Mouse (Mus musculus) left cerebral cortex, adult 18-20 months (tissue): ENCODE data around the gene Ptn. TPM values are rescaled to one million over a fixed set of nuclear protein-coding genes. Genes with fewer than 3 reads are reported as not detected.

ENCODE experiments used
- DNase-seq, 2 experiments: peaks; one replicate each; pipeline ENCODE4 v3.0.0; 2021 to 2022; ENCODE audit warnings: low spot score in 2 of 2, mixed read lengths in 1 of 2
- long read RNA-seq, 2 experiments: library from polyadenylated mRNA; stranded (forward); transcript quantifications; one replicate each; pipeline ENCODE4 v2.0.0; 2021
- total RNA-seq, 2 experiments: library from RNA; stranded (reverse); gene quantifications; 2 replicates each; pipeline ENCODE4 v1.2.3; 2021

Gene Ptn
- total RNA-seq: 100 to 1,000 TPM; 362 to 387 TPM
- long read RNA-seq, experiment 1, transcript Ptn-201 (5 exons, 1,614 nt): major isoform, 535 of 570 reads
- long read RNA-seq, experiment 1, partial matches to known transcripts: 12 of 570 reads
- long read RNA-seq, experiment 1, other reads (novel, unspliced or antisense): 22 of 570 reads
- long read RNA-seq, experiment 2, transcript Ptn-201 (5 exons, 1,614 nt): major isoform, 362 of 384 reads
- long read RNA-seq, experiment 2, partial matches to known transcripts: 14 of 384 reads
- long read RNA-seq, experiment 2, other reads (novel, unspliced or antisense): 8 of 384 reads

DNA sequence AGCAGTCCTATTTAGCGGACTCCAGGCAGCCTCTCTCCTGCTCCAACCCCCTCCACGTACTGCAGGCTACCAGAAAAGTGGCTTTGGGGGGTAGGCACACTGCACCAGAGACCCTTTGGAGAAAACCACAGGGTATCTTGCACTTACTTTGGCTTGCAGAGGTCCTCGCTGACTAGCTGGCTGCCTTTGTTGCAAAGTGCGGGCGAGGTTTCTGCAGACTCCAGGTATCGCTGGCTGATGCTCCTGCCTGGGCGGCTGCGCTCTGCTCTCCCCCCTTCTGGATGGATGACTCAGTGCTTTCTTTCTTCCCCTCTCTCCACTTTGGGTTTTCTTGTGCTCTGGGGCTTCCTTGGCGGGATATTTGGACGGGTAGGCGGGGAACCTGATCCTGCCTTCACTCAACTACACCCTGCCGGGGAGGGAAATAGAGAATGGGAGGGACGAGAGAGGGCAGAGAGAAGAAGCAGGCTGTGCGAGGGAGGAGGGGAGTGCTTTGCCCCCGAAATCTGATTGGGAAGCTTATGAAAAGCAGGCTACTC, at the start of gene Ptn:
Gene Ptn (minus strand): TSS at position 474 of the 539 bp plus-strand sequence.
- peak; percentile 67 to 79 for DNase-seq

DNA sequence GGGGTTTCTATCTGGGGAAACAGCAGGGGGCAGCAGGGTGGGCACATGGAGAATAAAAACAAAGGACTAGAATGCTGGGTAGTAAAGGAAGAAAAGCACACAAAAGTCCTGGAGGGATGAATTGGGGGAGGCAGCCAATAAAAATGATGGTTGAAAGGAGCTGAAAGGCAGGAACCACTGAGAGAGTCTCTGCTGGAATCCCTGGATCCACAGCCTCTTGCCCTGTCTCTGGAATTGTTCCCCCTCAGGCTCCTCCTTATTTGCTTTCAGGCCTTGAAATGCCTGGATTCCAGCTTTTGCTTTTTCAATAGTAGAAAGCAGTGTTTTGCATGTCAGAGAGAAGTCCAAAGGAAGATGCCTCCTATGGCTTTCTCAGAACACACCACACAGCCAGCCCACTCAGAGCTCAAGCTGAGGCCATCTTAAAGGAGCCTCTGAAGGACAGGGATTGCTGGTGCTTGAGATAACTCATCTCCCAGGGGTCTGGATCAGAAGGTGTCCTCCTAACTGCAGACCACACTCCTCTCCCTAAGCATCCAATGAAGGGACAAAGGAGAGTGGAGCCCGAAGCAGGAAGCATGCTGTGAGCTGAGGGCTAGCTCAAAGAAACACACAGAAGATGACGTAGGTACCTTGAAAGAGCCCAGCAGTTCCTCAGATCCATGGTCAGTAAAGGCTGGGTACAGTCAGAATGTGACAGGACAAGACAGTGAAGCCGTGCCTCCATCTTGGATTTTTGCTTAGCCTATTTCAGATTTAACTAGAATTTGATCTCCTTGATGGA, 48.4 kb upstream of the Ptn start:
- DNase-seq: no peak

DNA sequence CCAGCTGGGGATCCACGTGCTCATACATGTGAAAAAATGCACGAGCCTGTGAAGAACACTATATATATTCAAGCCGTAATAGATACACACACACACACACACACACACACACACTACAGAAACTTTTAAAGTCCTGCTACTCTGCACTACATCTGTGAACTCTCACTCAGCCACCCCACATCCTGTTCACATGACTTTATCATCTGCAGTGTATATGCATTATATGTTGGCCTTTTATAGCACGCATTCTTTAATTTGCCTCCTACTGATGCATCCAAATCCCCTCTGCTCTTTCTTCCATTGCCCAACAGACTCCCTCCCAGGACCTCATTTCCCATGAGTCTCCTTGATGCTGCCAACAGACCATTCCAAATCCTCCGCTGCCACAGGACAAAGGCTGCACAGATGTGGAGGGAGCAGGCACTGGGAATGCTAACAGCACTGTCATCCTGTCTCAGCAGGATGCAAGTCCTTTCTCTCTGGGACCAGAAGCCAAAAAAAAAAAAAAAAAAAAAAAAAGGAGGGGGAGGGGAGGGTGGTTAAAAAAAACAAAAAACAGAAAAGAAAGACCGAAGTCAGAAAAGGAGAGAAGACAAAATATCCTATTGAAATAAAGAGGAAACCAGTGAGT, 47.7 kb upstream of the Ptn start:
- no peak for DNase-seq

DNA sequence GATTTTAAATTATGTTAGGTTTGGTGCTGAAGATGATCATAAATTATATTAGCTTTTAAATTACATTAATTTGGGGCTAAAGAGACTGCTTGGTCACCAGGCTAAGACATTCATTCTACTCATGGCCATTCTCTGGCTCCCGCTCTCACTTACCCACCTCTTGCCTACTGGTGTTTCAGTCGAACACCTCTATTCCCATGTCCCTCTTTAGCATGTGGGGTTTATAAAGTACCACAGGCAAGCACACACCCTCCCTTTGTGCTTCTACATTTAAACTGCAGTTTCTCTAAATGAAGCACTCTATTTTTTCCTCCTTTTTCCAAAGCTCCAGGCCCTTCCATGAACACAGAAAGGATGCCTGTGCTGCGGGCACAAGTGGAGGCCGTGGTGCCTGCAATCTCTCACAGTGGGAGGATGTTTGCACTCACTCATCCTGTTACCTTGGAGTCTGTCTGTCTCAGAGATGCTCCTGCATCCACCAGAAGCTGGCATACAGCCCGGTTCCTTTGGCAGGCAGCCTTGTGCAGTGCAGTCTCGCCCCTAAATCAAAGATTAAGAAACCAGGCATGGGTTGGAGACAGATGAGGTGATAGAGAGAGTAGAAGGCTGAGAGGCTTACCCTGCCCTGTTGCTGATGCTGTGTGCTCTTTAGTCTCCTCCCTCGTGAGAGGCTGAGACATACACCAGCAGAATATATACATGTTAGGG, 40.6 kb upstream of the Ptn start:
- DNase-seq: peak; percentile 89 to 90

DNA sequence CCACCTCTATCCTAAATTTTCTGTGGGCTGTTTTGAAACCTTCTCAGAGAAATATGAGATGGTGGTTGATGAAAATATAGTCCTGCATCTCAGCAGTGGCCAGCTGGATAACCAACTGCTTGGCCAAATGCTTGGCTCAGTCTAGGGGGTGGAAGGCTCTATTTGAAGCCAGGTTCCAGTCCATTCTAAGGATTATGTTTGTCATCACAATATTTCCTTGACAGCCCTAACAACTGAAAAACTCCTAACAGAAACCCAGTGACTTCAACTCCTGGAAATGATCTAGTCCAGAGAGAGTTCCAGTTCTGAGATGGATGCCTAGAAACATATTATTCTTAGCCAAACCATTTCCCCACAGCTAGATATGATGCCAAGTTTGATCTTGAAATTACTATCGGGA, 35.3 kb upstream of the Ptn start:
- no peak for DNase-seq

DNA sequence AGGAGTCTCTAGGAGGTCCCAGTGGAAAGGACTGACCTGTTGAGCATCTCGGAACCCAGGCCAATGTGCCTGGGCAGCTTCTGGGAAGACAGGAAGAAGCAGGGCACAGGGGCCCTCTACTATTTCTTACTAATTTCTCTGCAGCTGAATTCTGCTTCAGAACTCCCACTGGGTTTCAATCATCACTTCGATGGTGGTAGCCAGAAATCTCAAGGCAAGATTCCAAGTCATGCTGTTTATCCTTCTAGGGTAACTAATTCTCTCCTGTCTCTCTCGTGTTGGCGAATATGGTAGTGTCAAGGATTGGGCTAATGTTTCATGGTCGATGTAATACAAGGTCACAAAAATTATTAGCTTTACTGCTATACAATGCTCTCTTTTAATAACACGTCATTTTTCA, 34.2 kb upstream of the Ptn start:
- DNase-seq: no peak

DNA sequence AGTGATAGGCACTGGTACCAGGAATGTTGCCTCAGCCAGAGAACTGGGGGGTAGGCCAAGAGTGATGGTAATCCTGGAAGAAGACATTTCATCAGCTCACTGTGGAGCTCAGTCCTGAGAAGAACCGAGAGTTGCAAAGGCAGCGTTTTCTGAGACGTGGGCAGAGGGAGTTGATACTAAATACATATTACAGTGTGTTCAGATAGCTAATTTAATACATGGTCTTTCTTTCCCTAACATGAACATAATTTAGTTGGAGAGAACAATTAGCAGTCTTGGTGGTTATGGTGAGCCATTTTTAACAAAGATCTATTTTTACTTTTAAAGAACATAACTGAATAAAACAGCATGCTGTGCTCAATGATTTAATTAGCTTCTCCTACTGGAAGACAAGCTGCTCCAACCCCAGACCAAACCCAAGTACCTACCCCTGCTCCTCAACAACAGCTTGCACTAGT, 33.0 kb upstream of the Ptn start:
- DNase-seq: peak in 1 of 2 experiments; percentile 46

DNA sequence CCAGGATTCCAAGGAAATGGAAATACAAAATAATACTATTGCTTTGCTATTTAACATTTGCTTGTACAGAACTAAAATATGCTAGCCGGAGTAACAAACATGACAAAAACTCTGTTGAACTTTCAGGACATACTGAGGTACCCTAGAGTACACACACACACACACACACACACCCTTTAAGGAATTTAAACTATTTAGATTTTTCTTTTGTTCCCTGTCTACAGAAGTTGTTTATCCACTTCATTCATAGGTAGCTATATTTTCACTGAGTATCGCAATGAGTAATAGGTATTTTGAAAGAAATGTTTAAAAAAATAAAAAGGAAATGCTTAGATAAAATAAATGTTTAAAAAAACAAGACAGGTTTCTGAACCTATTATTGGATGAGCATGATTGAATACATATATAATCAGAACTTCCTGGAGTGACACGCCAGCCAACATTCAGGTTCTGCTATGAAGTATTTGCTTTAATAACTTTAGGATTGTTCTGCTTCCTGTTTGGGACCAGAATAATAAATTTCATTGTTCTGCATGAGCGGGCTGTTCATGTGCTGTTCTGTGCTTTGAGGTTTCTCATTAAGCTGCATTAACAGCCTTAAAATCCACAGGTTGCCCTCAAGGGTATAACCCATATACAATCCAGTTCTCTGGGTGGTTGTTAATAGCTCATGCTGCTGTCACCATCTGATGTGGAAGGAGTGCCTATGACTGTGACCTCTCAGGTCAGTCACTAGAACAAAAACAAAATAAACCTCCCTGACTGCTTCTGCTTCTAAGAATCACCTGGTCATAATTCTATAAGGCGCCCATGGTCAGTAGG, 32.3 kb upstream of the Ptn start:
- no peak for DNase-seq

DNA sequence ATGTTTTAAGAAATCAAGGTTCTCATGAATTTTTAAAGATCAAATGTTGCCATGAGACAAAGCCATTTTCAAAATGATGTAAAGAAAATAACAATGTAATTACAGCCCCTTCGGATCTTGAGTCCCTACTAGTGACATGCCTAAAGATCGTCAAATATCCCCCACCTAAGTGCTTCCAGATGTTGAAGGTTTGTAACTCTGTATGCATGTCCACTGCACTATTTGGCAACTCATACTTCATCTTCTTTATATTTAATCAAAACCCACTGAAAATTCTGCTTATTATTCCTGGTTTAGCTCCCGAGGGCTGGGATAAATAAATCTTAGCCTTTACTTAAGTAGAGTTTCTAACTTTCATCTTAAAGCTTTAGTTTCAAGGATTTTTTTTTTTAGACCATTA, 31.7 kb upstream of the Ptn start:
- no peak for DNase-seq

DNA sequence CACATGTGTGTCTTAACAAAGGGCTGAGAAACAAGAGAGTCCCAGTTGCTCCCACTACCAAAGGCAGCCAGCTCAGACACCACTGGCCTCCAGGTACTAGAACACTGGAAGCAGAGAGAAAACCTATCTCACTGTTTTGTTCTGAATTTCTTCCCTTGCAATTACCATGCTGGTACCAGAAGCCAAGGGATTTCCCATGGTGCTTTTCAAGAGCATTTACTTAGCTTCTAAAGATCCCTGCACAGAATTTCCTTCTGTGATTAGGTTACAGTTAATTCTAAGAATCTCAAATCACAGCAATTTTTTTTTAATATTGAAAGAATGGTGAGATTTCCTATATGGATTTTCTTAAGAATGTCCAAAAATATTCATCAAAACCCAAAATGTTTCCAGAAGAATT, 31.2 kb upstream of the Ptn start:
- no peak for DNase-seq

DNA sequence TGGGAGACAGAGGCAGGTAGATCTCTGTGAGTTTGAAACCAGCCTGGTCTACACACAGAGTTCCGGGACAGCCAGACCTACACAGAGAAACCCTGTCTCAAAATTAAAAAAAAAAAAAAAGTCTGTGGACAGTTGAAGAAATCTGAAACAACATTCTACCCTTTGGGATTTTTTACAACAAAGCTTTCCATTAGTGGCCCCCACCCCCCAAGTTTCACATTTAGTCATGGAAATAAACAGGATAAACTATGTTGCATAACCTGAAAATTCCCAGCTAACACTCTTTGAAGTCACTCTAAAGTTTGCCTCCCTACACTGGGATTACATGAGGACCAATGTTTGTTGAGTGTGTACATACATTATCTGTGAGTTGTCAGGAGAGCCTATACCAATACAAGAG, 28.7 kb upstream of the Ptn start:
- no peak for DNase-seq

DNA sequence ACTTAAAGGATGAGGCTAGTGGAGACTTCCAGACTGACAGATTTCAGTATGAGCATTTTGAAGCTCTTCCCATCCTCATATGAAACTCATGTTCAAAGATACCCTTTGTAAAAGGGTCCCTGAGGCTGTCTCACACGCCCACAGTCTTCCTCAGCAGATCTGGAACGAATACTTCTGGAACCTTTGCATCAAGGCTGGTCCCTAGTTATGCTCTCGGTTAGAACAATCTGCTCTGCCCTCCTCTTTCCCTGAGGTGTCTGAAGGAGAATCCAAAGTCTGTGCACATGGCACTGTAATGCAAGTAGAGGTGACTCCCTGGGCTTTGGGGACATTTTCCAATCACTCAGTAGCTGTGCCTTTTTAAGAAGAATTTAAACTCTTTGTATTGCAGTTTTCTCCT, 25.3 kb upstream of the Ptn start:
- no peak for DNase-seq

DNA sequence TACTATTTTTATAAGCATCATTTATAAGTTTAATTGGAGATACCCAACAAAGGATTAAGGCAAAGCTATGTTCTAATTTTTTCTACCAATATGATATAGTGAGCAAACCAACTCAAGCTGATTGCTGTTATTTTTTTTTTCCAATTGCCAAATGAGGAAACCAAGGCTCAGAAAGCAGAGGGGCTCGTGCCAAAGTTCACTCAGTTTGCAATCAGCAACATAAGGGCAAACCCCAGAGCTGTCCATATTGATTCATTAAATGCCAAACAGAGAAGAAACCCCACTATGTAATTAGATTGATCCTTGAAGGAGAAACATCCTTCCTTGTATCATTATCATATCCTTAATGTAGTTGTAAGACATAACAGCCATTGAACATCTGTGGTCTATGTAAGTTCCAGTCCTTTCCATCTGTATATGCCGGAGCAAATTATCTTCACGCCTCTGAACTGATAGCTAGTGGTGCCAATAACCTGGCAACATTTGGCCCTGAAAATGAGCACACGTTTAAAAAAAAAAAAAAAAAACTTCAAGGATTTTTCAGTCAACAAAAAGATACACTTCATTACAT, 24.8 kb upstream of the Ptn start:
- DNase-seq: no peak

DNA sequence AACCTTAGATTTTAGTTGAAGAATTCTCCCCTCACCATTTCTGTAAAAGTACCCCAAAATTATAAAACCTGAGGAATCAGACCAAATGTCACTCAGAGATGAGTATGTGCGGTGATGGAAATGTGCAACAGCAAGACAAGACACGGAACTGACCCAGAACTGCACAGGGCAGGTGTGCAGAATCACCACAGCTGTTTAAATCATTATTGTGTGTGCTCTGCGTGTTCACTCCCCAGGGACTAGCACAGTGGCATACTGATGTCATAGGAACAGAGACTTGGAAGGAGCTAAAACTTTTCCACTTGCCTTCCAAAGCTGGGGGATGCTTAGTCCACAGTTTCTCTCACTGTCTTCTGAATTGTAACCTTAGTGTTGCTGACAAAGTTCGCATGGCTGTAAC, 22.7 kb upstream of the Ptn start:
- DNase-seq: no peak

DNA sequence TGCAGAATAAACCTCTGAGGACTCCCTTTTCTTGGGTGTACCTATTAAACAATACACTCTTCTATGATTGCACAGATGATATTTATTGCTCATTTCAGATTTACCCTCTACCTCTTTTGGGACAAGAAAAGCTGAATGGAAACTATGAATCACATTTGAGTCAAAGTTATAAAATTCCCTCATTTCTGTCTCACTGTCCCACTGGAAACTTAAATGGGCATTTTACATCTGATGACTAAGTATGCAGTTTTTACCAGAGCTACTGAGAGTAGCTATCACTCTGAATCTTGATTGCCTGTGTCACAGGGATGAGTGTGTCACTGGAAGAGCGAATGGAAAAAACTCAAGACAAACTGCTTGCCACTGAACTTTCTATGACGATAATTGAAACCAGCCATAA, 22.2 kb upstream of the Ptn start:
- no peak for DNase-seq

DNA sequence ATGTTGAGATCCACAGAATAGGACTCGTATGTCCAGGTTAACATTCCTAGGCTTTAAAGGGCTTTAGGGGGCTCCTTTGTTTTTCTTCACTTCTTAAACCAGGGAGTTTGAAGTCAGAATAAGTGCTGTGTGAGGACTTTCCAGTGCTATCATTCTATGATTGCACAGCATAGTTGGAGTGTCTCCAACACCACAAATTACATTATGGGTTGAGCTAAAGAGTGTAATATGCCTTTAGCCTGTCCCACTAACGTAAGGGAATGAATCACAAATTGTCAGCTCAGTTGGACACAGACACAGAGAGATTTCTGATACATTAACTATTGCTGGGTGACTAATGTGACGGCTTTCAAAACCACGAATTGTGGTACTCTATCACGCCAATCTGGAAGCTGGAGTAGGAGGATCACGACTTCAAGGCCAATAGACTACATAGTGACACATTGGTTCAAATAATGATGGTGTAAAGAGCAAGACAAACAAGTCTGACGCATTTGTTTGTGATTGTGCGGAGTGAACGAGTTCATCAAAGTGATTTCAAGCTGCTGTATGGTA, 20.4 kb upstream of the Ptn start:
- no peak for DNase-seq

DNA sequence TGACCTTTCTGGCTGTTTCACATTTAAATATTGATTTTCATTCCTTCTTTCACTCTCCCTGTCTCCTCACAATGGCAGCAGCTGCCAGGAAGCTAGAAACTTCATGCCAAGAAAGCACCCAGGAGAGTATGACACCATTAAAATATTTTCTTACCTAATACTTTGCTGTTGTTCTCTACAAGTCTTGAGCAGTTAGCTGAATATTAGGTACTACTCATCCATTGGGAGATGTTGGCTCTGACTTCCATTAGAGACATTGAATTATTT, 9.7 kb upstream of the Ptn start:
- DNase-seq: no peak

DNA sequence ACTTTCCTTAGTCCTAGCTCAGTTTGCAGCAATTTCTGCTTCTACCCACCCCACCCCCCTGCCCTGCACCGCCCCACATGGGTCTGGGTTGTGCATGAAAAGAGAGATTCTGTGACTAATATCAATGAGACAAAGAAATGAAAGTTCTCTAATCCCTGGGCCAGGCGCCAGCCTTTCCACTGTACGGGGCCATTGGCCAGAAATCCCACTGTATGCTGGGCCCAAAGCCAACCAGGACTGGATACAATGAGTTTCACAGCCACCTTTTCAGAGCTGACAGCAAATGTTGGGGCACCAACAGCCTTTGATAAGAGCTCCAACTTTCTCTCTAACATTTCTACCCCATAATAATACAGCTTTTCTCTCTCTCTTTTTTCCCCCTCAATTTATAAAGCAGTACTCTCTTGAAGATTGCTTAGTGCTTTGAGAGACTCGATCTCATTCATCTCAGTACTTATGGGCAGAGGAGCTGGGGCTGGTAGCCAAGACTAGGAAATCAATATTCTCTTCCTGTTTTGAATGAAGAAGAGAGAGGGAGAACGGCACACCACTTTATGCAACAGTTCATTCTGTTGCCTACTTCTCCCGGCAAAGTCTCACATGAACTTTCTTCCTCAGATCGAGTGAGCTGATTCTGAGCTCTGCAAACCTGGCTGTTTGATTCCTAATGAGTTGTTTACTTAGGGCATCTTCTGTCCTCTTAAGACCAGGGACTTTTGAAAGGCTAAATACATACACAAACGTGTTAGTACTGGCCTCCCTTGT, 9.2 kb upstream of the Ptn start:
- DNase-seq: peak; percentile 46 to 56

DNA sequence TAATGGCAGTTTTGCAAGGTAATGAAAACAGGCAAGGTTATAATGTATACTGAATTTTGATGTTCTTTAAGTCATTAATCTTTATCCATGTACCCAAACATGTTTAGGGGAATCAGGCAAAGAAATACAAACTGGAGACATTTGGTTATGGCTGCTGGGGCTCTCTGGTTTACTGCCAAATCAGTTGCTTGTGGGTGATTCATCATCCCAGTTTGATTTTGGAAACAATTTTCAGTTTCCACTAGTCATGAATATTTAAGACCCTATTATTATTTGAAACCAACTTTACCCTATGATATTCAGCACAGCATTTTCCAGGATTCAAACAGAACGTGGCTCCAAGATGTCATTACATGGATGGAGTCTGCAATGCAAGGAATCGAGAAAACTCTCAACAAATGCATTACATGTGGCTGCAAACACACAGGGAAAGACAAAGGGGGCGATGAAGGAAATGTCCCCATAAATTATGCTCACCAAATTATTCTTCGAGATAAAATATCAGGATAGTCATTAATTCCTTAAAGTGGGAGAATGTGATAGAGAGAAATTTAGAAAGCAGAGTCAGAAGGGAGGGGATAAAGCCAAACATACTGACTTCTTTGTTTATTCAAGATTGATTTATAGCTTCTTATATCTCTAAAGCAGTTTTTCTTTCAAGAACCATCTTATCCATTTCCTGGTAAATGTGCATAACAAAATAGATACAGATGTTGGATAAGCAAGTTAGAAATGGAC, 8.4 kb upstream of the Ptn start:
- DNase-seq: no peak
